8 mouse cellular contexts compared by ENCODE assay signal in the genomic region with DNA sequence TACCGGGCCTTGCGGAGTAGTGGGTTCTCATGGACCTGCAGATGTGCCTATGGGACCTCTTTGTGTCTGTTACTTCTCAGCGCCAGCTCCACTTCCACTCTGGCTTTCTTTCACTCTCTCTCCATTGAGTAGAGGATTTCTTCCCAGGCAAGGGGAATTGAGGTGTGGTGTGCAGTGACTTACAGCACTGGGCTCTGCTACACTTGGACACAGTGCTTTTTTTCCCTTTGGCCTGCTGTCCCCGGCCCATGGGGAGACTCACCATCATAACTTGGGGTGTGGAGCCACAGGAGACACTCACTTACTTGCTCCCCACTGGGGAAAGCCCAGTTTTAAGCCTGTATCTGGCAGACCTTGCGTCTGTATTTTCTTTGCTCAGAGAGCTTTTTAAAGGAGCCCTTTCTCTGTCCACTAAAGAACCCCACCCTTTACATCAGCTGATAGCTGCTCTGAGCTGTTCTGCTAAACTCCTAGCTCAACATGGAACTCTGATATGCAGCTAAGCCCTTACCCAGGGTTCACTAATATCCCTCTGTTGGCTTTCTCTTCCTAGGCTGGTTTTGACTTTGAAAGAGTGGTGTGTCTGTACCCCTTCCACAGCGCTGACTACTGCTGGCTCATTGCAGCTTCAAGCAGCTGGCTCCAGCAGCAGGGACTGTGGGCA. TPM values are rescaled to one million over a fixed set of nuclear protein-coding genes. Genes with fewer than 3 reads are reported as not detected.
A peak's percentile ranks its signal among the peaks of the same experiment; 100 is the strongest.
DNase-seq lines count a peak whose midpoint lies in the region; ATAC-seq and TF ChIP-seq lines count a peak whose summit lies in the region.

No protein-coding gene starts in this region.

- no peak for ATAC-seq in heart, embryonic 14.5 days (ENCODE audit: insufficient number of reproducible peaks, insufficient read depth, low FRiP score, low read depth)
- no peak for ATAC-seq in liver, embryonic 14.5 days (ENCODE audit: insufficient read depth)

- peak overlapping the region; percentile 84 for H3K9ac ChIP-seq in heart, embryonic 14.5 days (ENCODE audit: low read length)
- H3K9ac ChIP-seq in liver, embryonic 14.5 days (replicated peaks): peak overlapping the region; percentile 80

- no peaks in the 10 kb centered on the region for H3K9me3 ChIP-seq in E14TG2a.4 (ENCODE audit: low read length)
- no peaks in the 10 kb centered on the region for H3K9me3 ChIP-seq in heart, embryonic 14.5 days (ENCODE audit: control insufficient read depth, low read length)
- no peaks in the 10 kb centered on the region for H3K9me3 ChIP-seq in liver, embryonic 14.5 days (ENCODE audit: control insufficient read depth, low read length)

- H3K4me3 ChIP-seq in gastrocnemius, adult 2 months: peak overlapping the region; percentile 98
- H3K4me3 ChIP-seq in E14TG2a.4 (replicated peaks; ENCODE audit: low read length): peak overlapping the region; percentile 98
- peak overlapping the region; percentile 6 to 75; a peak in 2 of 4 replicates for H3K4me3 ChIP-seq in heart, embryonic 14.5 days (ENCODE audit: control insufficient read depth in 1 of 2, insufficient read depth in 1 of 2, low read depth in 1 of 2, low read length in 2 of 2)
- H3K4me3 ChIP-seq in liver, embryonic 14.5 days (ENCODE audit: insufficient read depth in 1 of 2, low read depth in 2 of 2, low read length in 2 of 2): peak overlapping the region; percentile 22 to 77; a peak in 3 of 4 replicates

- H3K27me3 ChIP-seq in E14TG2a.4 (ENCODE audit: insufficient read depth, low read length): no peaks in the 10 kb centered on the region
- H3K27me3 ChIP-seq in heart, embryonic 14.5 days (ENCODE audit: control insufficient read depth, insufficient read depth, low read length): no peaks in the 10 kb centered on the region
- H3K27me3 ChIP-seq in liver, embryonic 14.5 days (ENCODE audit: control insufficient read depth, insufficient read depth, low read length): no peaks in the 10 kb centered on the region

- H3K27ac ChIP-seq in gastrocnemius, adult 2 months: peak overlapping the region; percentile 97
- peak overlapping the region; percentile 33 to 41; a peak in 3 of 4 replicates for H3K27ac ChIP-seq in heart, embryonic 14.5 days (replicated peaks in 1 of 2; ENCODE audit: control insufficient read depth in 1 of 2, insufficient read depth in 1 of 2, low read depth in 2 of 2, low read length in 2 of 2)
- H3K27ac ChIP-seq in liver, embryonic 14.5 days: peak overlapping the region; percentile 64

- no peak for TF ChIP-seq EP300 in liver, embryonic 14.5 days (IDR thresholded peaks at IDR 0.05; ENCODE audit: low read depth)

- WGBS in heart, embryonic 14.5 days: 71% methylated on average over 6 of the region's 6 CpGs
- 81% methylated on average over 6 of the region's 6 CpGs for WGBS in liver, embryonic 14.5 days (ENCODE audit: insufficient replicate concordance)

- intact Hi-C loops in gastrocnemius, adult 2 months (cut with DNase I): no loop called here

- no peak for TF ChIP-seq CTCF in gastrocnemius, adult 2 months (IDR thresholded peaks at IDR 0.05)
- no peak for TF ChIP-seq CTCF in E14TG2a.4 (conservative IDR thresholded peaks at IDR 0.05; ENCODE audit: low read length)
- no peak for TF ChIP-seq CTCF in liver, embryonic 14.5 days (IDR thresholded peaks at IDR 0.05; ENCODE audit: low read depth)

- H3K4me2 ChIP-seq in heart, embryonic 14.5 days (ENCODE audit: low read length): peak overlapping the region; percentile 80
- H3K4me2 ChIP-seq in liver, embryonic 14.5 days (ENCODE audit: low read depth): peak overlapping the region; percentile 97

- peaks cover 89% of the 10 kb centered on the region for H3K4me1 ChIP-seq in E14TG2a.4 (replicated peaks; ENCODE audit: low read depth, low read length)
- H3K4me1 ChIP-seq in heart, embryonic 14.5 days (ENCODE audit: control insufficient read depth in 2 of 2, insufficient read depth in 2 of 2, low read length in 2 of 2): peaks cover 44 to 63% of the 10 kb centered on the region in 2 experiments
- peaks cover 66 to 77% of the 10 kb centered on the region in 2 experiments for H3K4me1 ChIP-seq in liver, embryonic 14.5 days (replicated peaks; ENCODE audit: control insufficient read depth in 2 of 2, insufficient read depth in 2 of 2, low read length in 1 of 2)

- peaks cover 64% of the 10 kb centered on the region for H3K36me3 ChIP-seq in E14TG2a.4 (ENCODE audit: insufficient read depth, low read length)
- H3K36me3 ChIP-seq in heart, embryonic 14.5 days (ENCODE audit: control insufficient read depth, insufficient read depth, low read length): peaks cover 51% of the 10 kb centered on the region
- H3K36me3 ChIP-seq in liver, embryonic 14.5 days (replicated peaks; ENCODE audit: control insufficient read depth, insufficient read depth, low read depth): peaks cover 47% of the 10 kb centered on the region

- no peak for DNase-seq in gastrocnemius, adult 2 months
- no peak for DNase-seq in gastrocnemius, adult 18-20 months (ENCODE audit: low spot score)
- no peak for DNase-seq in liver, embryonic 14.5 days (ENCODE audit: low read depth in 3 of 3, low spot score in 3 of 3)
- no peak for DNase-seq in adrenal gland, postnatal 14 days
- DNase-seq in cerebellum, adult 11 months: no peak
- DNase-seq in right cerebral cortex, postnatal 10 days (ENCODE audit: low spot score in 2 of 2): no peak

RNA-seq across cellular contexts. Expression of gene Ehd1, which starts 3.1 kb away (rescaled TPM):
- total RNA-seq in gastrocnemius, adult 2 months (2021): 10 to 100 TPM; 28.4 to 32.3 TPM
- 10 to 100 TPM; 30.2 to 40.3 TPM for total RNA-seq in gastrocnemius, adult 18-20 months (2021)
- 51.7 and 60.0 TPM in 2 replicates for polyA plus RNA-seq in heart, embryonic 14.5 days (2014; fragmentation: Nextera tagmentation; extraction: Ambion mirVana)
- 65.3 and 81.6 TPM in 2 replicates for polyA plus RNA-seq in liver, embryonic 14.5 days (2012; rRNA removed)
- 38.0 and 49.6 TPM in 2 replicates for polyA plus RNA-seq in liver, embryonic 14.5 days (2014; fragmentation: Nextera tagmentation; extraction: Ambion mirVana)
- 116 and 118 TPM in 2 replicates for total RNA-seq in adrenal gland, postnatal 14 days (2021)

RNA-seq across cellular contexts. Expression of gene Cdc42bpg, which starts 26.6 kb away (rescaled TPM):
- total RNA-seq in gastrocnemius, adult 2 months (2021): 1 to 10 TPM; 6.0 to 6.4 TPM
- 1 to 10 TPM; 6.4 to 8.8 TPM for total RNA-seq in gastrocnemius, adult 18-20 months (2021)
- polyA plus RNA-seq in heart, embryonic 14.5 days (2014; fragmentation: Nextera tagmentation; extraction: Ambion mirVana): 0.43 and 0.78 TPM in 2 replicates
- polyA plus RNA-seq in liver, embryonic 14.5 days (2012; rRNA removed): 2.0 and 2.1 TPM in 2 replicates
- 0.32 and 0.33 TPM in 2 replicates for polyA plus RNA-seq in liver, embryonic 14.5 days (2014; fragmentation: Nextera tagmentation; extraction: Ambion mirVana)
- 9.9 and 11.5 TPM in 2 replicates for total RNA-seq in adrenal gland, postnatal 14 days (2021)

RNA-seq across cellular contexts. Expression of gene Atg2a, which starts 38.1 kb away (rescaled TPM):
- 10 to 100 TPM; 18.4 to 19.0 TPM for total RNA-seq in gastrocnemius, adult 2 months (2021)
- 10 to 100 TPM; 16.7 to 20.0 TPM for total RNA-seq in gastrocnemius, adult 18-20 months (2021)
- polyA plus RNA-seq in heart, embryonic 14.5 days (2014; fragmentation: Nextera tagmentation; extraction: Ambion mirVana): 7.1 and 7.8 TPM in 2 replicates
- polyA plus RNA-seq in liver, embryonic 14.5 days (2012; rRNA removed): 5.0 and 5.4 TPM in 2 replicates
- polyA plus RNA-seq in liver, embryonic 14.5 days (2014; fragmentation: Nextera tagmentation; extraction: Ambion mirVana): 4.1 and 4.4 TPM in 2 replicates
- total RNA-seq in adrenal gland, postnatal 14 days (2021): 27.5 and 30.6 TPM in 2 replicates

RNA-seq across cellular contexts. Expression of gene Ppp2r5b, which starts 43.9 kb away (rescaled TPM):
- total RNA-seq in gastrocnemius, adult 2 months (2021): 10 to 100 TPM; 35.6 to 37.7 TPM
- 10 to 100 TPM; 34.9 to 38.2 TPM for total RNA-seq in gastrocnemius, adult 18-20 months (2021)
- 20.7 and 26.0 TPM in 2 replicates for polyA plus RNA-seq in heart, embryonic 14.5 days (2014; fragmentation: Nextera tagmentation; extraction: Ambion mirVana)
- 3.2 TPM in 2 replicates for polyA plus RNA-seq in liver, embryonic 14.5 days (2012; rRNA removed)
- 2.4 and 2.5 TPM in 2 replicates for polyA plus RNA-seq in liver, embryonic 14.5 days (2014; fragmentation: Nextera tagmentation; extraction: Ambion mirVana)
- total RNA-seq in adrenal gland, postnatal 14 days (2021): 64.8 and 67.0 TPM in 2 replicates

RNA-seq across cellular contexts. Expression of gene Gpha2, which starts 53.4 kb away (rescaled TPM):
- total RNA-seq in gastrocnemius, adult 2 months (2021): not detected
- not detected for total RNA-seq in gastrocnemius, adult 18-20 months (2021)
- 0.36 TPM in 1 of 2 replicates, not detected in the other for polyA plus RNA-seq in heart, embryonic 14.5 days (2014; fragmentation: Nextera tagmentation; extraction: Ambion mirVana)
- not detected in 2 replicates for polyA plus RNA-seq in liver, embryonic 14.5 days (2012; rRNA removed)
- not detected in 2 replicates for polyA plus RNA-seq in liver, embryonic 14.5 days (2014; fragmentation: Nextera tagmentation; extraction: Ambion mirVana)
- 19.6 and 20.2 TPM in 2 replicates for total RNA-seq in adrenal gland, postnatal 14 days (2021)

Comparison
In these comparisons a context has a peak if more than half of its experiments do, and no peak if none do; other contexts are left out.
1. H3K27ac ChIP-seq: peak in every context shown above with its lines; median percentile 97 in gastrocnemius, adult 2 months; 64 in liver, embryonic 14.5 days; 37 in heart, embryonic 14.5 days.
2. H3K4me3 ChIP-seq: peak in every context shown above with its lines; median percentile 98 in gastrocnemius, adult 2 months; 98 in E14TG2a.4; 50 in liver, embryonic 14.5 days; 40 in heart, embryonic 14.5 days.